Mouse (Mus musculus): ENCODE results near the gene Mcf2l.

Mcf2l gene

DNA sequence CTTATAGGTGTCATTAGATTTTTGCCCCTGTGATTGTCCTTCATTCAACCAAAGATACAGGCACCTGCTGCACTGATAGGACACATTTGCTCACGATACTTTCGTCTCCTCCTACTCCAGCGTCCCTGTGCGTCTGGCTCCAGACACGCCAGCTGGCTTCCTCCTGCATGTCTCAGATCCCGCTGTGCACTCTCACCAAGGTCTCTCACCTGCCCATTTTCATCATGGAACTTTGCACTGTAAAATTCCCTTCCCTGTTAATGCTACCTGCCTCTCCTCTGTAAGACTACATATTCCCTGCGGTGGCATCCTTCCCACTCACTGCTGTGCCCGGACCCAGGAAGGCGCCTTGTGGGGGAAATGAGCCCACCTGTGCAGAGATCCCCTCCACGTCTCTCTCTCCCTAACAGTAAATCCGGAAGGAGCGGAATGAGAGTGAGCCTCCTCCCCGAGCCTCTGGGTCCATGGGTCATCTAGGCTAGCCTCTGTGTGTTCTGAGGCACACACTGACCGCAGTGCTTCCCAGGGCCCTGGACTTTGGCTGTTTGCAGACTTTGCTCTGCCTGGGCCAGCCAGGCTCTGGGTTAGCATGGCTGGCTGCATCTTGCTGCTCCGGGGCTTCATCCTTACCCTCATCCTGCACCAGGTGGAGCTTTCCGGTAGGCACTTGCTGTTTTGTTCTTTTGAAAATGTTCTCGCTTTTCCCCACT lies 187.0 kb downstream of the Mcf2l start, which contains the start of gene Proz:
Proz (plus strand) TSS at position 474 of the 710 bp plus-strand sequence.
- in situ Hi-C loops (cut with MboI, MseI) = no loop called here

DNA sequence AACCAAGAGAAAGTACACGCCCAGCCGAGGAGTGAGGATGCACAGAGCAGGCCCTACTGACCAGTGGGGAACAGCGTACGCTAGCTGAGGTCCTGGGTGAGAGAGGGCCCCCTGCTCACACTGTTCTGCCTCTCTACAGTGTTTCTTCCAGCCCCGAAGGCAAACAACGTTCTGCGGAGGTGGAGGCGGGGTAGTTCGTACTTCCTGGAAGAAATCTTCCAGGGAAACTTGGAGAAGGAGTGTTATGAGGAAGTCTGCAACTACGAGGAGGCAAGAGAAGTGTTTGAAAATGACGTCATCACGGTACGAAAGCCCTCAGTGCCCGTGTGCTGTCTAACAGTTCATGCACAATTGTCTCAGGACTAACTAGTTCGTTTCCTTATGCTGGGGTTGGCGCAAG lies 189.5 kb downstream of the Mcf2l start:
- in situ Hi-C loops (cut with MboI, MseI) = no loop called here

Measured in regulatory T cell (primary cell).